12 mouse cellular contexts compared by ENCODE assay signal in the genomic region with DNA sequence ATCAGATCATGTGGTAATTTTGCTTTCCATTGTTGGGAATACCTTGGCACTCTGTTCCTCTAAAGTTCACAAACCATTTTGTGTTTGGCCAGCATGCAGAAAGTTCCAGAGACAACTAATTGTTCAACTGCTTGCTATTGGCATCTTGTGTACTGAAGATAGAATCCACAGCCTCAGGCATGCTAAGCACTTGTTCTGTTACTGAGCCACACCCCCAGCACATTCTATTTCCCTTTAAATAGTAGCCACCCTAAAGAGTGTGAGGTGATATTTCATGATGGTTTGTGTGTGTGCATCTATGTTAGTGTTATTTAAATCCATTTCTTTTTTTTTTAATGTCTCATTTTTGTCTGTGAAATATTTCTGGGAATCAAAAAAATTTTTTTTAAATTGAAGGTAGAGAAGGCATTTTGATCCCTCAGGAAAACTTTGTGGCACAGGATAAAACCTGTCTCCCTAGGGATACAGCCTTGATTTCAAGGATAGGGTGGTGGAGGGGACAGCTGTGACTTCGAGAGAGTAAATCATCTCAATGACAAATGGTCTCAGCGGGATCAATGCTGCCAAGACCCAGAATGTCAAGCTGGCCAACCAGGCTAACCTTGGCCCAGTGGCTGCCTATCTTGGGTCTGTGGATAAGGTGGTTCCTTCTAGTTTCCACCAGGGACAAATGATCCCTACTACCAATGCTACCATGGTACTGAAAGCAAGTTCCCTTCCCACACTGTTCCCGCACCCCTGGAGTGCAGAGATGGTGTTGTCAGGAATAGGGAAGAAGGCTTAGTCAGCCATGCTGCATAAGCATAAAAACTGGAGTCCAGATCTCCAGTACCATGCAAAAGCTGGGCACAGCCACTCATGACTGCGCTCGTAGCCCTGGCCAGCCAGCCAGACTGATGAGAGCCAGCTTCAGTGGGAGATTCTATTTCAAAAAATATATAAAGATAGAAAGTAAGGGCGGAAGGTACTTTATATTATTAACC. TPM values are rescaled to one million over a fixed set of nuclear protein-coding genes. Genes with fewer than 3 reads are reported as not detected.
A peak's percentile ranks its signal among the peaks of the same experiment; 100 is the strongest.
DNase-seq lines count a peak whose midpoint lies in the region; ATAC-seq and TF ChIP-seq lines count a peak whose summit lies in the region.
"Had no signal": no experiment of that assay in that cellular context is flagged by ENCODE, and none has a peak within 500 bp of the region (broad histone marks: within the 10 kb centered on the region; RNA-seq: fewer than 3 reads in every experiment).

No protein-coding gene starts in this region.

- no peak overlapping the region for H3K9ac ChIP-seq in heart, postnatal 0 days (replicated peaks; ENCODE audit: low read depth, low read length)
- no peak overlapping the region for H3K9ac ChIP-seq in liver, embryonic 13.5 days
- H3K9ac ChIP-seq: embryonic facial prominence, embryonic 13.5 days had no signal

- H3K36me3 ChIP-seq in heart, postnatal 0 days (replicated peaks; ENCODE audit: control insufficient read depth, insufficient read depth, low read length) = peaks cover 46% of the 10 kb centered on the region
- H3K36me3 ChIP-seq in liver, embryonic 13.5 days = no peaks in the 10 kb centered on the region

- WGBS in heart, postnatal 0 days = 73% methylated on average over 6 of the region's 6 CpGs
- 36% methylated on average over 6 of the region's 6 CpGs for WGBS in liver, embryonic 13.5 days (ENCODE audit: insufficient replicate concordance)

- H3K4me3 ChIP-seq in heart, postnatal 0 days (ENCODE audit: low read depth, low read length) = no peak overlapping the region
- no peak overlapping the region for H3K4me3 ChIP-seq in liver, embryonic 13.5 days (replicated peaks)
- H3K4me3 ChIP-seq: embryonic facial prominence, embryonic 13.5 days; hindbrain, embryonic 10.5 days had no signal

- no peak for ATAC-seq in heart, postnatal 0 days (ENCODE audit: insufficient read depth, low read depth)
- ATAC-seq in liver, embryonic 13.5 days (ENCODE audit: low read depth) = no peak

- no peak overlapping the region for H3K27ac ChIP-seq in heart, postnatal 0 days (ENCODE audit: low read depth)
- 0 out of 2 replicates have a peak overlapping the region, but pooled peaks have one; percentile 4 for H3K27ac ChIP-seq in liver, embryonic 13.5 days
- H3K27ac ChIP-seq: embryonic facial prominence, embryonic 13.5 days; hindbrain, embryonic 10.5 days had no signal

- no peak for DNase-seq in heart, postnatal 0 days (ENCODE audit: low spot score)
- no peak for DNase-seq in heart, postnatal 10 days
- DNase-seq in Muller cell, postnatal 12 days (ENCODE audit: inconsistent ontology term) = peak; percentile 37
- peak; percentile 81 for DNase-seq in adrenal gland, adult 8-10 months
- no peak for DNase-seq in liver, embryonic 13.5 days
- DNase-seq in urinary bladder, postnatal 36 days (ENCODE audit: low spot score in 2 of 2) = no peak
- DNase-seq in right cerebral cortex, postnatal 25 days = no peak
- DNase-seq: cerebellum, adult 11 months; lung, postnatal 36 days; right cerebral cortex, postnatal 14 days had no signal

- intact Hi-C loops in heart, postnatal 10 days (cut with DNase I) = no loop called here

- peaks cover 16% of the 10 kb centered on the region for H3K4me1 ChIP-seq in heart, postnatal 0 days (ENCODE audit: control insufficient read depth, insufficient read depth)
- peaks cover 26% of the 10 kb centered on the region for H3K4me1 ChIP-seq in liver, embryonic 13.5 days (replicated peaks)
- H3K4me1 ChIP-seq: embryonic facial prominence, embryonic 13.5 days had no signal

- H3K9me3 ChIP-seq in heart, postnatal 0 days (replicated peaks; ENCODE audit: control insufficient read depth, low read length) = 0 out of 2 replicates have a peak, but pooled peaks cover 4% of the 10 kb centered on the region
- no peaks in the 10 kb centered on the region for H3K9me3 ChIP-seq in liver, embryonic 13.5 days (replicated peaks)
- H3K9me3 ChIP-seq: embryonic facial prominence, embryonic 13.5 days had no signal

- 0 out of 2 replicates have a peak overlapping the region, but pooled peaks have one; percentile 8 for H3K4me2 ChIP-seq in heart, postnatal 0 days (ENCODE audit: low read depth, low read length)
- peak overlapping the region; percentile 41 for H3K4me2 ChIP-seq in liver, embryonic 13.5 days
- H3K4me2 ChIP-seq: embryonic facial prominence, embryonic 13.5 days had no signal

- TF ChIP-seq CTCF in heart, postnatal 0 days (IDR thresholded peaks at IDR 0.05; ENCODE audit: low read depth) = no peak

- TF ChIP-seq EP300 in heart, postnatal 0 days (IDR thresholded peaks at IDR 0.05; ENCODE audit: low read depth) = no peak

- no peaks in the 10 kb centered on the region for H3K27me3 ChIP-seq in heart, postnatal 0 days (ENCODE audit: control insufficient read depth, insufficient read depth, low read length)
- no peaks in the 10 kb centered on the region for H3K27me3 ChIP-seq in liver, embryonic 13.5 days
- H3K27me3 ChIP-seq: embryonic facial prominence, embryonic 13.5 days had no signal

RNA-seq across cellular contexts. Expression of a gene that starts 25.6 kb away (rescaled TPM):
- total RNA-seq in heart, postnatal 0 days (2014; rRNA removed; ENCODE audit: low replicate concordance) = 41.4 and 61.5 TPM in 2 replicates
- 8.2 and 10.7 TPM in 2 replicates for polyA plus RNA-seq in heart, postnatal 0 days (2015; fragmentation: Nextera tagmentation; extraction: Ambion mirVana)
- 100 to 1,000 TPM; 107 to 121 TPM for total RNA-seq in heart, postnatal 10 days (2021)
- total RNA-seq in adrenal gland, adult 8-10 months (2022) = 10 to 100 TPM; 64.9 to 75.4 (median 67.8) TPM
- 2.2 and 2.5 TPM in 2 replicates for polyA plus RNA-seq in liver, embryonic 13.5 days (2015; fragmentation: Nextera tagmentation; extraction: Ambion mirVana)

Comparison
In these comparisons a context has a peak if more than half of its experiments do, and no peak if none do; other contexts are left out.
1. DNase-seq: peak in Muller cell, postnatal 12 days (single experiment) and adrenal gland, adult 8-10 months (single experiment); none in heart, postnatal 0 days (single experiment), heart, postnatal 10 days (0 of 2), liver, embryonic 13.5 days (single experiment), urinary bladder, postnatal 36 days (0 of 2) and right cerebral cortex, postnatal 25 days (single experiment).